Mouse (Mus musculus) liver, adult 2 months (tissue): ENCODE measurements at regions not wholly inside any gene's neighbourhood (a gene's known extent, or its start where the extent isn't known, plus 50 kb on each side); places are given as distances from the start of the nearest gene placed in this dataset.

Experiments
- DNase-seq: peaks from one replicate; pipeline ENCODE4 v3.0.0-alpha.2; 2011; ENCODE audit warnings: low read depth, low spot score; ENCODE audit errors: extremely low read depth
- H3K27ac ChIP-seq: fragments of 200-500 bp; replicated peaks from 2 replicates; pipeline ENCODE4 v1.5.1; 2012; ENCODE audit warnings: low read depth, mild to moderate bottlenecking, control low read depth, inconsistent platforms, low read length; ENCODE audit not compliant: insufficient read depth
- H3K27me3 ChIP-seq: fragments of 200-500 bp; 2 replicates; pipeline ENCODE4 v1.6.1; 2012; ENCODE audit warnings: mild to moderate bottlenecking, moderate library complexity, low read length, inconsistent platforms; ENCODE audit not compliant: control insufficient read depth, insufficient read depth
- H3K36me3 ChIP-seq: fragments of 200-500 bp; 2 replicates; pipeline ENCODE4 v1.6.1; 2012; ENCODE audit warnings: low read length, inconsistent platforms; ENCODE audit not compliant: control insufficient read depth, insufficient read depth
- H3K4me1 ChIP-seq: fragments of 200-500 bp; 2 replicates; pipeline ENCODE4 v1.6.1; 2011; ENCODE audit warnings: low read length; ENCODE audit not compliant: control insufficient read depth, insufficient read depth
- H3K4me3 ChIP-seq: fragments of 200-500 bp; 2 replicates; pipeline ENCODE4 v1.5.1; 2011; ENCODE audit warnings: low read depth, mild to moderate bottlenecking, control low read depth, low read length, moderate library complexity; ENCODE audit not compliant: insufficient read depth
- H3K79me2 ChIP-seq: fragments of 200-500 bp; 2 replicates; pipeline ENCODE4 v1.6.1; 2012; ENCODE audit warnings: inconsistent platforms, mild to moderate bottlenecking, low read length, moderate library complexity; ENCODE audit not compliant: control insufficient read depth, insufficient read depth
- H3K9ac ChIP-seq: fragments of 200-500 bp; 2 replicates; pipeline ENCODE4 v1.6.1; 2012; ENCODE audit warnings: low read depth, mild to moderate bottlenecking, control low read depth, inconsistent platforms, low read length
- CTCF ChIP-seq: fragments of 200-500 bp; IDR thresholded peaks from 2 replicates; pipeline ENCODE4 v1.5.1; 2011; ENCODE audit warnings: low read depth, low read length, control low read depth
- POLR2A ChIP-seq: fragments of 200-500 bp; IDR thresholded peaks from 2 replicates; pipeline ENCODE4 v1.6.1; 2011; ENCODE audit warnings: low read length, control low read depth; ENCODE audit not compliant: insufficient read depth; ENCODE audit errors: extremely low read depth
- WGBS: fragments of 180-500 bp; shearing (Covaris S2); methylation state at CpG from one replicate; pipeline ENCODE4 v1.1.7; 2018; 5-methylcytosine and 5-hydroxymethylcytosine counted together

DNA sequence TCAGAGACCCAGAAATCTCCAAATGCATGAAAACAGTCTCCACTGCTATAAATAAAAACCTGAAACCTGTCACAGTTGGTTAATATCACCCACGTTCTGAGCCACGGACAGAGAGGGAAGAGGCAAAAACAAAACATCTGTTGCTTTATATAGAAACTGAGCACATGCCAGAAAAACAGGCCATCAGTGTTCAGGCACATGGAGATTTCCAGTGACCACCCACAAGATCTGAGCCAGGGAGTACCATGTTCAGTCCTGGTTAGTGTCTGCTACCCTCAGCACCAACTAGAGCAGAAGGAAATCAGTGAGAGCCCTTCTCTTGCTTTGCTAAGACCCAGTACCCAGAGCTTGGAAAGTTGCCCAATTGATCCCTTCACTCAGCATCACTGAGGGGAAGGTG lies 75.7 kb upstream of the Arhgap11a start:
- Histone ChIP-seq H3K9ac (no peak overlapping the region), H3K36me3 (no peaks in the 10 kb centered on the region), H3K79me2 (no peaks in the 10 kb centered on the region), H3K27me3 (no peaks in the 10 kb centered on the region), H3K4me3 (no peak overlapping the region), H3K27ac (no peak overlapping the region), H3K4me1 (no peaks in the 10 kb centered on the region)
- no peak for TF ChIP-seq POLR2A
- no peak for TF ChIP-seq CTCF
- DNase-seq: no peak
- 59% methylated on average over 2 of the region's 2 CpGs for WGBS

GRCm38 (mm10) chr2:113918913-113919312 lies 70.5 kb upstream of the Arhgap11a start:
- Histone ChIP-seq H3K36me3 (no peaks in the 10 kb centered on the region), H3K27ac (no peak overlapping the region), H3K4me3 (no peak overlapping the region), H3K9ac (no peak overlapping the region), H3K27me3 (no peaks in the 10 kb centered on the region), H3K4me1 (no peaks in the 10 kb centered on the region), H3K79me2 (no peaks in the 10 kb centered on the region)
- WGBS: 83% methylated on average over 2 of the region's 2 CpGs
- no peak for DNase-seq
- TF ChIP-seq CTCF: no peak
- TF ChIP-seq POLR2A: no peak

GRCm38 (mm10) chr2:113914248-113914647 lies 65.8 kb upstream of the Arhgap11a start:
- DNase-seq: no peak
- Histone ChIP-seq H3K4me1 (no peaks in the 10 kb centered on the region), H3K79me2 (no peaks in the 10 kb centered on the region), H3K36me3 (no peaks in the 10 kb centered on the region), H3K27me3 (no peaks in the 10 kb centered on the region), H3K27ac (no peak overlapping the region), H3K9ac (no peak overlapping the region), H3K4me3 (no peak overlapping the region)
- WGBS: 85% methylated on average over 2 of the region's 2 CpGs
- TF ChIP-seq POLR2A (no peak), CTCF (no peak)

GRCm38 (mm10) chr2:113911188-113911587 lies 62.7 kb upstream of the Arhgap11a start:
- no peak for DNase-seq
- H3K79me2 ChIP-seq: no peaks in the 10 kb centered on the region
- TF ChIP-seq POLR2A (no peak), CTCF (no peak)
- H3K27me3 ChIP-seq: no peaks in the 10 kb centered on the region
- H3K36me3 ChIP-seq: no peaks in the 10 kb centered on the region
- H3K9ac ChIP-seq: no peak overlapping the region
- no peaks in the 10 kb centered on the region for H3K4me1 ChIP-seq
- WGBS: 76% methylated on average over 3 of the region's 3 CpGs
- H3K4me3 ChIP-seq: no peak overlapping the region
- H3K27ac ChIP-seq: no peak overlapping the region

- no peak for DNase-seq
- Histone ChIP-seq H3K4me1 (no peaks in the 10 kb centered on the region), H3K4me3 (no peak overlapping the region), H3K27ac (no peak overlapping the region), H3K79me2 (no peaks in the 10 kb centered on the region), H3K27me3 (no peaks in the 10 kb centered on the region), H3K36me3 (no peaks in the 10 kb centered on the region), H3K9ac (no peak overlapping the region)
- WGBS: 86% methylated on average over 4 of the region's 4 CpGs
- TF ChIP-seq CTCF (no peak), POLR2A (no peak)
Measured at GRCm38 (mm10) chr2:113909502-113909901, 61.0 kb upstream of the Arhgap11a start.

- no peaks in the 10 kb centered on the region for H3K79me2 ChIP-seq
- TF ChIP-seq CTCF (no peak), POLR2A (no peak)
- no peaks in the 10 kb centered on the region for H3K36me3 ChIP-seq
- H3K27me3 ChIP-seq: no peaks in the 10 kb centered on the region
- H3K4me1 ChIP-seq: no peaks in the 10 kb centered on the region
- no peak for DNase-seq
- 85% methylated on average over 4 of the region's 4 CpGs for WGBS
- no peak overlapping the region for H3K4me3 ChIP-seq
- H3K9ac ChIP-seq: no peak overlapping the region
- H3K27ac ChIP-seq: no peak overlapping the region
Measured at GRCm38 (mm10) chr2:113908636-113909035, 60.2 kb upstream of the Arhgap11a start.
